8 mouse cellular contexts compared by ENCODE assay signal in the genomic region with DNA sequence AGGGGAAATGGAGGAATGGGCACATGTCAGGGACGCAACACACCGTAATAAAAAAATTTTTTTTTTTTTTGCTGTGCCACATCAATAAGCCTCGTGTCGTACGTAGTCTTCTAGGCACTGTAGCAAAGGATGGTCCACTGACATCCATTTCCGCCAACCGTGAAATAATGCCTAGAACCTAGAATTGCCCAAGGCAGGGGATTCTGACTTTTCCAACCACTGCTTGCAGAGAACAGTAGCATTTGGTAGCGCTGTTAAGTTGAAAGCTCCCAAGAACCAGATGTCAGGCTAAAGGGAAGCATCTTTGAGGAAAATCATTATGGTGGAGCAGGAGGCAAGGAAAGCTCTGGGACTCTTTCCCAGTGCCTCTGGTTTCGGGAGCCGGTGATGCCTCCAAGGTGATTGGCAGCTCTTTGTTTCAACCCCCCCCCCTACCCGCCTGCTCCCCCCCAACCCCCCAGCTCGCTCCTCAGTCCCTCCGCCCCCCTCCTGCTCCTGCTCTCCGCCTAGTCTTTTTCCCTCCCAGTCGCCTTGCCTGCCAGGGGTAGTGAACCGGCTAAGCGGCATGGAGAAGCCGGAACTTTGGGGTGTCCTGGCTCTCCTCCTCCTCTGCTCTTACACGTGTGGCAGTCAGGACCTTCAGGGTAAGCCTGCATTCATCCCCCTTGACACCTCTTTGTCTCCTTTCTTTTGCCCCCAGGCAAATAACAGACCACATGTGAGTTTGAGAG. TPM values are rescaled to one million over a fixed set of nuclear protein-coding genes. Genes with fewer than 3 reads are reported as not detected.
A peak's percentile ranks its signal among the peaks of the same experiment; 100 is the strongest.
DNase-seq lines count a peak whose midpoint lies in the region; ATAC-seq and TF ChIP-seq lines count a peak whose summit lies in the region.

A gene (plus strand): TSS at position 500 of the 731 bp plus-strand sequence.

- in situ Hi-C loops in ES-E14 (cut with MboI; ENCODE audit: low sequenced_read_pairs in 2 of 2, unreplicated experiment in 2 of 2): no loop called here

- no peaks in the 10 kb centered on the region for H3K27me3 ChIP-seq in forebrain, embryonic 15.5 days
- H3K27me3 ChIP-seq in intestine, embryonic 14.5 days (replicated peaks; ENCODE audit: control insufficient read depth, insufficient read depth, low read length): no peaks in the 10 kb centered on the region
- peaks cover 7% of the 10 kb centered on the region; the same call in 1 of the 2 replicates for H3K27me3 ChIP-seq in liver, embryonic 16.5 days (ENCODE audit: control insufficient read depth, insufficient read depth, low read depth, low read length)

- H3K9me3 ChIP-seq in ES-E14 (ENCODE audit: control insufficient read depth, insufficient read depth, low read depth, low read length): no peaks in the 10 kb centered on the region
- H3K9me3 ChIP-seq in forebrain, embryonic 15.5 days: no peaks in the 10 kb centered on the region
- no peaks in the 10 kb centered on the region for H3K9me3 ChIP-seq in intestine, embryonic 14.5 days (ENCODE audit: control insufficient read depth, low read length)
- H3K9me3 ChIP-seq in liver, embryonic 16.5 days (replicated peaks; ENCODE audit: control insufficient read depth, low read length): no peaks in the 10 kb centered on the region

- H3K9ac ChIP-seq in ES-E14 (ENCODE audit: insufficient read depth, low read depth, low read length, poor library complexity, severe bottlenecking): peak within 1 kb of the TSS; percentile 92
- H3K9ac ChIP-seq in forebrain, embryonic 15.5 days (replicated peaks): peak within 1 kb of the TSS; percentile 79
- peak within 1 kb of the TSS; percentile 85 for H3K9ac ChIP-seq in intestine, embryonic 14.5 days (ENCODE audit: low read length)
- H3K9ac ChIP-seq in liver, embryonic 16.5 days (ENCODE audit: low read depth, low read length): peak within 1 kb of the TSS; percentile 68

- peaks cover 13% of the 10 kb centered on the region for H3K36me3 ChIP-seq in ES-E14 (ENCODE audit: control insufficient read depth, insufficient read depth, low read length, poor library complexity, severe bottlenecking)
- peaks cover 6% of the 10 kb centered on the region for H3K36me3 ChIP-seq in forebrain, embryonic 15.5 days
- peaks cover 12% of the 10 kb centered on the region for H3K36me3 ChIP-seq in intestine, embryonic 14.5 days (ENCODE audit: control insufficient read depth, insufficient read depth, low read length)
- H3K36me3 ChIP-seq in liver, embryonic 16.5 days (ENCODE audit: control insufficient read depth, insufficient read depth): peaks cover 6% of the 10 kb centered on the region

- ATAC-seq in forebrain, embryonic 15.5 days (replicated peaks): peak; percentile 2; the same call in 1 of the 2 replicates
- ATAC-seq in intestine, embryonic 14.5 days (replicated peaks; ENCODE audit: low FRiP score, low TSS enrichment, low read depth): no peak
- no peak for ATAC-seq in liver, embryonic 16.5 days (ENCODE audit: low read depth)

- peaks cover 3 to 17% of the 10 kb centered on the region in 2 experiments; a peak in 2 of 4 replicates for H3K4me1 ChIP-seq in ES-E14 (ENCODE audit: control insufficient read depth in 2 of 2, insufficient read depth in 2 of 2, low read length in 2 of 2, poor library complexity in 1 of 2)
- H3K4me1 ChIP-seq in forebrain, embryonic 15.5 days: peaks cover 39% of the 10 kb centered on the region
- peaks cover 21% of the 10 kb centered on the region for H3K4me1 ChIP-seq in intestine, embryonic 14.5 days (replicated peaks; ENCODE audit: control insufficient read depth, insufficient read depth, low read length)
- peaks cover 21% of the 10 kb centered on the region for H3K4me1 ChIP-seq in liver, embryonic 16.5 days (ENCODE audit: control insufficient read depth, low read depth, low read length)

- peak within 1 kb of the TSS; percentile 95 for H3K4me3 ChIP-seq in ES-E14 (ENCODE audit: insufficient read depth in 1 of 2, low read depth in 1 of 2, low read length in 2 of 2, poor library complexity in 1 of 2, severe bottlenecking in 1 of 2)
- peak within 1 kb of the TSS; percentile 80 for H3K4me3 ChIP-seq in forebrain, embryonic 15.5 days
- peak within 1 kb of the TSS; percentile 95 for H3K4me3 ChIP-seq in intestine, embryonic 14.5 days (ENCODE audit: low read depth, low read length)
- peak within 1 kb of the TSS; percentile 90 for H3K4me3 ChIP-seq in liver, embryonic 16.5 days (ENCODE audit: low read depth, low read length)

- intact Hi-C loops in heart, postnatal 25 days (cut with DNase I): loop anchor here (2.0 kb wide), 1 partner anchor 18 kb away; no protein-coding TSS in a partner anchor

- peak; percentile 49 to 58 for DNase-seq in heart, adult 18-20 months
- no peak for DNase-seq in heart, postnatal 25 days (ENCODE audit: low spot score)
- DNase-seq in ES-E14 (ENCODE audit: low read depth, low spot score): no peak
- DNase-seq in intestine, embryonic 14.5 days (ENCODE audit: low spot score): no peak
- no peak for DNase-seq in yolk sac, embryonic 10.5 days (ENCODE audit: low spot score)
- no peak for DNase-seq in thymus, postnatal 0 days (ENCODE audit: low spot score)

- under 1% methylated on average over 18 of the region's 19 CpGs for WGBS in forebrain, embryonic 15.5 days
- 1% methylated on average over 19 of the region's 19 CpGs for WGBS in intestine, embryonic 14.5 days
- WGBS in liver, embryonic 16.5 days (ENCODE audit: insufficient replicate concordance): 3% methylated on average over 18 of the region's 19 CpGs

- H3K4me2 ChIP-seq in forebrain, embryonic 15.5 days (replicated peaks): peak within 1 kb of the TSS; percentile 94
- H3K4me2 ChIP-seq in intestine, embryonic 14.5 days (ENCODE audit: low read length): peak within 1 kb of the TSS; percentile 81
- H3K4me2 ChIP-seq in liver, embryonic 16.5 days (ENCODE audit: low read depth, low read length): peak within 1 kb of the TSS; percentile 85

- peak within 1 kb of the TSS; percentile 91 for H3K27ac ChIP-seq in ES-E14 (ENCODE audit: insufficient read depth, low read depth, low read length, poor library complexity, severe bottlenecking)
- H3K27ac ChIP-seq in forebrain, embryonic 15.5 days (replicated peaks): peak within 1 kb of the TSS; percentile 98
- H3K27ac ChIP-seq in intestine, embryonic 14.5 days (ENCODE audit: low read depth): peak within 1 kb of the TSS; percentile 99
- peak within 1 kb of the TSS; percentile 55 for H3K27ac ChIP-seq in liver, embryonic 16.5 days (ENCODE audit: low read length)

TF ChIP-seq in ES-E14, 5 proteins besides CTCF, POLR2A, EP300 and RAD21:
- TF ChIP-seq HCFC1 (IDR thresholded peaks at IDR 0.05; ENCODE audit: borderline replicate concordance, insufficient read depth, low read length) (no peak), CHD2 (IDR thresholded peaks at IDR 0.05; ENCODE audit: low read depth, low read length) (no peak), ZNF384 (IDR thresholded peaks at IDR 0.05; ENCODE audit: low read depth, low read length) (no peak), MAFK (IDR thresholded peaks at IDR 0.05; ENCODE audit: insufficient read depth, low read depth, low read length) (no peak), ZC3H11A (IDR thresholded peaks at IDR 0.05; ENCODE audit: borderline replicate concordance, low read depth, low read length) (no peak)
TF ChIP-seq in ES-E14: peak in this region for 0.

RNA-seq across cellular contexts. Expression of the gene that starts here (rescaled TPM):
- 1 to 10 TPM; 2.8 to 5.8 TPM for total RNA-seq in heart, adult 18-20 months (2021)
- total RNA-seq in heart, postnatal 25 days (2021): 1 to 10 TPM; 6.1 to 7.2 TPM
- 36.9 and 46.9 TPM in 2 replicates for total RNA-seq in ES-E14 (2012; rRNA removed)
- 67.0 and 68.3 TPM in 2 replicates for polyA plus RNA-seq in forebrain, embryonic 15.5 days (2015; fragmentation: Nextera tagmentation; extraction: Ambion mirVana)
- polyA plus RNA-seq in intestine, embryonic 14.5 days (2014; fragmentation: Nextera tagmentation; extraction: Ambion mirVana): 19.2 and 19.4 TPM in 2 replicates
- 1.3 and 2.0 TPM in 2 replicates for polyA plus RNA-seq in liver, embryonic 16.5 days (2015; fragmentation: Nextera tagmentation; extraction: Ambion mirVana)
- 4.9 and 6.2 TPM in 2 replicates for polyA plus RNA-seq in thymus, postnatal 0 days (2015; fragmentation: Nextera tagmentation; extraction: Ambion mirVana)

Comparison
In these comparisons a context has a peak if more than half of its experiments do, and no peak if none do; other contexts are left out.
1. DNase-seq: peak in heart, adult 18-20 months (2 of 2); none in heart, postnatal 25 days (single experiment), ES-E14 (single experiment), intestine, embryonic 14.5 days (single experiment), yolk sac, embryonic 10.5 days (single experiment) and thymus, postnatal 0 days (single experiment).
2. Peak in every context shown above with its lines, with median percentiles within 50 percentile points of each other: H3K27ac ChIP-seq, H3K4me3 ChIP-seq, H3K9ac ChIP-seq and H3K4me2 ChIP-seq.